Mouse (Mus musculus): ENCODE data around the gene Dis3l2.

Gene Dis3l2

GRCm38 (mm10) chr1:86916355-86916984, 212.9 kb downstream of the Dis3l2 start:
- in situ Hi-C loops (cut with MboI, MseI): no loop called here

GRCm38 (mm10) chr1:86925776-86926175, 222.2 kb downstream of the Dis3l2 start:
- in situ Hi-C loops (cut with MboI, MseI): no loop called here

GRCm38 (mm10) chr1:86931606-86932379, 228.2 kb downstream of the Dis3l2 start:
- in situ Hi-C loops (cut with MboI, MseI): no loop called here

- in situ Hi-C loops (cut with MboI, MseI): no loop called here
Measured at GRCm38 (mm10) chr1:86932810-86933209, 229.2 kb downstream of the Dis3l2 start.

GRCm38 (mm10) chr1:86933656-86934055, 230.0 kb downstream of the Dis3l2 start:
- in situ Hi-C loops (cut with MboI, MseI): no loop called here

DNA sequence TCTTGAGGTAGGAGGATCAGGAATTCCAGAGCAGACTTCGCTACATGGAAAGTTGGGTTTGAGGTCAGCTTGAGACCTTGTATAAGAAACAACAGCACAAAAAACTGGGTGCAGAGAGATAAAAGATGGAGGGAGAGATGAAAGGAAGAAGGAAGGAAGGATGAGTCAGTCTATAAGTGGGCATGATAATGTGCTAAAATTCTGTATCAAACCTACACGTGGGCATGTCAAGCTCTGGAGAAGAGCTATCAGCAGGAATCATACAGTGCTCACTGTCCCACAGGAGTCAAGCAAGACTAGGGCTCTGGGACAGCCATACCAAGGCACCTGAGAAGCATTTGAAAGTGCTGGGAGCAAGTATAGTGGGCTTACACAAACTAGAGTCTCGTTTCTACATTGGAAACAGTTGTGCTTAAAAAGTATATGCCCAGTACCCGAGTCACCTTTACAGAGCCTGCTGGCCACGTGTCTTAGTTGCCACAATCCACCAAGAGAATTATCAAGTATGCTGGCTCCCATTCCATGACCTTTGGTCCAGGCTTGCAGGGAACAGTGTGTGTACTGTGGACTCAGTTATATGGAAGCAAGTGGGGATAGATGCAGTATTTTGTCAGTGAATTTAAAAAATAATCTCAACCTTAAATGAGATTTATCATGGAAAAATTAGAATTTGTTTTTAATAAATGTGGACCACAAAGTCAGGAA, 248.0 kb downstream of the Dis3l2 start:
- in situ Hi-C loops (cut with MboI, MseI): no loop called here

- in situ Hi-C loops (cut with MboI, MseI): no loop called here
Measured at GRCm38 (mm10) chr1:86955801-86956200, 252.2 kb downstream of the Dis3l2 start.

GRCm38 (mm10) chr1:86968261-86968964, 264.8 kb downstream of the Dis3l2 start:
- in situ Hi-C loops (cut with MboI, MseI): no loop called here

GRCm38 (mm10) chr1:86969173-86969725, 265.6 kb downstream of the Dis3l2 start:
- in situ Hi-C loops (cut with MboI, MseI): no loop called here

DNA sequence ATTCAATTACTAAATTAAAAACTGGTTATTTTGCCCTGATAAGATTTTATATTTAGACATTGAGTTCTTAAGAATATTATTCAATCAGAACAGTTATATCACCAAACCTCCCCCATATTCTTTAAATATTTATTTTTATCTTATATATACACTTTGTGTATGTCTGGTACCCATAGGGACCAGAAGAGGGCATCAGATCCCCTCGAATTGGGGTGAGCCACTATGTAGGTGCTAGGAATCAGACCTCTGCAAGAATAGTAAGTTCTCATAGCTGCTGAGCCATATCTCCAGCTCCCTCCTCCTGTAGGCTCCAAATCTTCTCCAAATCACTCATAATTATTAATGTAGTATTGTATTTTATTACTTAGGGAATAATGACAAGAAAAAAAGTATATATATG, 269.1 kb downstream of the Dis3l2 start:
- in situ Hi-C loops (cut with MboI, MseI): no loop called here

GRCm38 (mm10) chr1:86977018-86977417, 273.4 kb downstream of the Dis3l2 start:
- in situ Hi-C loops (cut with MboI, MseI): no loop called here

DNA sequence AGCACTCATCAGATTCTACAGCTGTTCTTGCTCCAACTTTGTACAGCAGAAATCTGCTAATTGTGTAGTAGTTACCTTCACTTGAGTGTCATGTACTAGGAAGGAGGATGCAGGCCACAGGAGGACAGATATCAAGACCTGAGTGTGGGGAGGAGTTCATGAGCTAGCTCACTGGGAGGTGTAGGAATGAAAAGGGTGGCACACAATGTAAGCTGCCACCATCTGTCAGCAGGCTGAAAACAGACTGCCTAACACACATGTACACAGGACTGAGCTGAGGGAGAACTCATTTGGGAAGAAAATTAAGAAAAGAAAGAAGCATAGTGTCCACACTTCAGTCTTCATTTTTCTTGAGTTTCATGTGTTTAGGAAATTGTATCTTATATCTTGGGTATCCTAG, 282.8 kb downstream of the Dis3l2 start:
- in situ Hi-C loops (cut with MboI, MseI): no loop called here

DNA sequence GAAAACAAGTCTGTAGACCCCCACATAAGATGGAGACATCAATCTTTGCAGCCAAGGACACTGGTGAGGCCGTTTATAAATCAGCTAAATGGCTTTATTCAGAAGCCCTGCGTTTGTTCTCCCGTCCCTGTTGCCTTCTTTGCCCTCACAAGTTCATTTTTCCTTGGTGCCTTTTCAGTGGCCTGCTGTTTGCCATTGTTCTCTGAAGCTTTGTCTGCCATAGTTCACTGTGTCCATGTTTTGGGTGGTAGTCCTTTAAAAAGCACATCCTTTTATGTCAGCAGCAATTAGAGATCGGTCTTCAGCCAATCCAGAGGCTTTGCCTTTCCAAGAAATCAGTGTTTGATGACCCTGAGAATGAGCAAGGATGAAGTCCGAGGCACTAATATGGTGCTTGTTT, 289.2 kb downstream of the Dis3l2 start:
- in situ Hi-C loops (cut with MboI, MseI): no loop called here

DNA sequence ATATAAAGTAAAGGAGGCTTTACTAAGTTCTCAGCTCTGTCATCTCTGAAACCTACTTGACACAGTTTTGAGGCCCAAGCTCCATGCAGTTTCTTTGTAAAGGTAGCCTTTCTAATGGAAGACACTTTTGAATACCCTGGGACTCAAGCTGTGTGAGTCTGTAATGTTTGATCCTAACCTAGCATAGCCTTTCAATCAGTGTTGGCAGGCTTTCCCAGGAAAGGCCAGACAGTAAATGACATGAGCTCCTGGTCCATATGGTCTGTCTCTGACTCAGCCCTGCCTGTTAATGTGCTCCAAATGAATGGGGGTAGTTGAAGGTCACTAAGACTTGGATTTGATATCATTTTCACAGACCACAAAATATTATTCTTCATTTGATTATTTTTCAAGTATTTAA, 290.4 kb downstream of the Dis3l2 start:
- in situ Hi-C loops (cut with MboI, MseI): no loop called here

DNA sequence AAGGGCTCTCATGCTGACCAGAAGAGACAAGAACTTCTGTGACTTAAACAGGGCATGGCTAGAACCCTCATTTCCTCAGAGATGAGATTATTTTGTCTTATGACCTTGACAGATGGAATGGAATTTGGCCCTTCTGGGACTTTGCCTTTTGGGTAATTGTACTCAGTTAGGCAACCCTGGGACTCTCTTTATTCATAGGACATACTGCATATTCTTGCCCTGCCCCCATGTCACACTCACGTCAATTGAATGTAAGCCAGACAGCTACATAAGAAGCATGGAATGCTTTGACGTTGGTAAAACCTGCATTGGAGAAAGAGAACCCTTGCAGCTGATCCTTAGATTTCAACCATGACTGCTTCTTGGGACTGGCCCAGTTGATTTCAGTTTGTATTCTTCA, 294.4 kb downstream of the Dis3l2 start:
- in situ Hi-C loops (cut with MboI, MseI): no loop called here

- in situ Hi-C loops (cut with MboI, MseI): no loop called here
Measured at GRCm38 (mm10) chr1:87001365-87001764, 297.8 kb downstream of the Dis3l2 start.

DNA sequence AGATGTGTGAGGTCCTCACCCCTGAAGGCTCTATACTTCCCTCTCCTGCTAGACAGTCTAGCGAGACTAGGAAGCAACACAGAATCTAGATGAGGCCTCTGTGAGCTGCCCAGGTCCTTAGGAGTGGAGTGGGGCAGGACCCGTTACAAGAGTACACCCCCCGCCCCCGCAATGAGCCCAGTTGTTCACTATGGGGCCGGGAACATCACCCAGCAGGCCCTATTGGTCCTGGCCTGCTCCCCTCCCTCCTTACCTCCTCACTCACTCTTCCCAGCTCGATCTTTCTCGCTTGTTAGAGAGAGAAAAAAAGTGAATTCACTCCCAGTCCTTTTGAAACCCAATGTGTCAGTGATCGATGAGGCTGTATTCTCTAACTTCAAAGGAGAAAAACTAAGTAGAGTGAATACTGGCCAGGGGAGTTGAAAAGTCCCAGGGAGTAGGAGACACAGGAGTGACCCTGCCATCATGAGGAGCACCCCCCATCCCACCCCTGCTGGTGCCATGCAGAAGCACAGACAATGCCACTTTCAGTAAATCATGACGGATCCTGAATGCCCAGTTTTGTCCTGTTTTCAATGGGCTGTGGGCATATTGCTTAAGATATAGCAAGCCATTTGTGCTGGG, 299.0 kb downstream of the Dis3l2 start:
- in situ Hi-C loops (cut with MboI, MseI): no loop called here

- in situ Hi-C loops (cut with MboI, MseI): no loop called here
Measured at GRCm38 (mm10) chr1:87003169-87003552, 299.6 kb downstream of the Dis3l2 start.

DNA sequence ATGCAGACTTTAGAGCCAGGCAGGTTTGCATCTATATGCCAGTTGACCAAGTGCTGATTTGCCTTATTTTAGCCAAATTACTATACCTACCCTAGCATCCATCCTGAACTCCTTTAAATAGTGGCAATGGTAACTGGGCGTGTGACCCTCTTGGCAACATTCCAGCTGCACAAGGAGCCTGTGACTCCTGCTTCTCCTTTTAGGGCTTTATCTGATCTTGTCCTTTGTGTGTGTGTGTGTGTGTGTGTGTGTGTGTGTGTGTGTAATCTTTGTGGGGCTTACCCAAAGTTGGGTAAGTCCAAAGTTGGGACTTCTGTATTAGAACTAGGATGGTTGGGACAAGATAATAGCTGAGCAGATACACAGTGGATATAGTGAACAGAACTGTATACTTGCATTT, 302.8 kb downstream of the Dis3l2 start:
- in situ Hi-C loops (cut with MboI, MseI): no loop called here

- in situ Hi-C loops (cut with MboI, MseI): no loop called here
Measured at GRCm38 (mm10) chr1:87008211-87008610, 304.6 kb downstream of the Dis3l2 start.

DNA sequence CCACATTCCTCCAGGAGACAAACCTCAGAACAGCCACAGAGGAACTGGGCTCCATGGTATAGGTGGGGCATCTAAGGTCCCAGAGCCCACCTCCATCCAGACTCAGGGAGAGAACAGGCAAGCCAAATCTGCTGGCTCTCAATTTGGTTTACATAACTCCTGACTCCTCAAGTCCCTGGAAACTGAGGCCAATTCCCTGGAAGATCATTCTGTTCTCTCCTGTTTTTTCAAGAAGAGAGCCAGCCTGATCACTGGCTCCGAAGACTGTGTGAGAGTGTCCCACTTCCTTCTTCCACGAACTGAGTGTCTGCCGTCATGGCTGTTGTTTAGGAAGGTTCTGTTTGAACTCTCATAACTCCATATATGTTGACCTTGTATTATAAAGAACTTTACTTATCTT, 305.5 kb downstream of the Dis3l2 start:
- in situ Hi-C loops (cut with MboI, MseI): no loop called here
